Mouse (Mus musculus): ENCODE results near the gene Btbd35f24.
"Not testable (repeated sequence)": the region's sequence is repeated elsewhere in the genome, so short reads cannot be mapped to it uniquely, and the experiment has no call there.

Gene Btbd35f24

GRCm38 (mm10) chrX:3195727-3196126 is at the start of gene Btbd35f24:
Gene Btbd35f24, minus strand, starts transcription at chrX:3195827.
- not testable (repeated sequence) for DNase-seq (ENCODE audit: low read depth, low spot score)

All from embryo, embryonic 11.5 days (tissue).